Mouse (Mus musculus): ENCODE measurements at regions not wholly inside any gene's neighbourhood (a gene's known extent, or its start where the extent isn't known, plus 50 kb on each side); places are given as distances from the start of the nearest gene placed in this dataset.
A peak's percentile ranks its signal among the peaks of the same experiment; 100 is the strongest.
"Not testable (repeated sequence)": the region's sequence is repeated elsewhere in the genome, so short reads cannot be mapped to it uniquely, and the experiment has no call there.

DNA sequence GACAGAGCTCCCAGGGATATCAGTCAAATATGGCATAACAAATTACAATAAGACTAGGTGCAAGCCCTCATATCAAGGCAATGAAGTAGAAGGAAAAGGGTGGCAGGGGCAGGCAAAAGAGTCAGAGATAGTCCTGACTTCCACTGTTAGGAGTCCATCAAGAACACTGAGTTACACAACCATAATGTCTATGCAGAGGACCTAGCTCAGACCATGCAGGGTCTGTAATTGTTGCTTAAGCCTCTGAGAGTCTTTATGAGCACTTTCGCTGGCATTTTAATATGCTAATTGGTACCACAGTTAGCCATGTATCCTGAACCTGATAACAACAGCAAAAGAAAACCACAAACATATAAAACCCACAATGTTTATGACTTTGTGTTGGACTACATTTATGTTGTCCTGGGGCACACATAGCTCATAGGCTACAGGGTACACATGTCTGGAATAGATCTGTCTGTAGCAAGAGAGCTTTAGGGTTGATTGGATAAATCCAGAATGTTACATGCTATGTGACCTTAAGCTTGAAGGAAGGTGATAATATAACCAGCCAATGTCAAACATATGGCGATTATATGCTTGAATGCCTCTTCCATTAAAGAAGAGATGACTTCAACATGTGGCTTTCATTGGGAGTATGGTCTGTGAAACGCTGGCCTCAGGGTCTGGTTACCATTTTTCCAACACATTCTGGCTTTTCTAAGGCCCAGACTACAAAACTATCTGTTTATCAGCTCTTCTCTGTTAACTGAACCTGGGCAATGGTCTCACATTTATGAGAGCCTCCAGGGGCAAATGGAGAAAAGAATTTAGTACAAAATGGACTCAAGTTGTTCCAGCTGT lies 836.6 kb downstream of the Gm9195 start:
- DNase-seq (ENCODE audit: low read depth, low spot score) = no peak

- DNase-seq (ENCODE audit: low read depth, low spot score) = no peak
These were observed 849.1 kb downstream of the Gm9195 start for GRCm38 (mm10) chr14:71642536-71642935.

DNA sequence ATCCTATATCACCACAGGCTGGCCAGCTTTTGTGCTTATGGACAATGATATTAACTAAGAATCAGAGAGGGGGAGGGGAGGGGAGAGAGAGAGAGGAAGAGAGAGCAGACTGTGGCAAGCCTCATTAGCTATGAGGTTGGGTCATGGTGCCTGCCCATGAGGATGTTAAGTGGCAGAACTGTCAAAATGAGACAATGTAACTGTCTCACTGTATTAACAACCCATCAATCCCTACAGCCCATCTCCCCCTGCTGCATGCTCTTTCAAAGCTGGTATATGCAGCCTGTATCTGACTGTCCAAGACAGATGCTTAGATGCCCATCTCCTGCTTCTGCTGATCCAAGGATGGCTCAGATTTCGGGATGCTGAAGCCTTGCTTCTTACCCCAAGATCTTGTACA lies 852.6 kb downstream of the Gm9195 start:
- no peak for DNase-seq (ENCODE audit: low read depth, low spot score)

GRCm38 (mm10) chr14:71635091-71635490 lies 856.5 kb downstream of the Gm9195 start:
- no peak for DNase-seq (ENCODE audit: low read depth, low spot score)

DNA sequence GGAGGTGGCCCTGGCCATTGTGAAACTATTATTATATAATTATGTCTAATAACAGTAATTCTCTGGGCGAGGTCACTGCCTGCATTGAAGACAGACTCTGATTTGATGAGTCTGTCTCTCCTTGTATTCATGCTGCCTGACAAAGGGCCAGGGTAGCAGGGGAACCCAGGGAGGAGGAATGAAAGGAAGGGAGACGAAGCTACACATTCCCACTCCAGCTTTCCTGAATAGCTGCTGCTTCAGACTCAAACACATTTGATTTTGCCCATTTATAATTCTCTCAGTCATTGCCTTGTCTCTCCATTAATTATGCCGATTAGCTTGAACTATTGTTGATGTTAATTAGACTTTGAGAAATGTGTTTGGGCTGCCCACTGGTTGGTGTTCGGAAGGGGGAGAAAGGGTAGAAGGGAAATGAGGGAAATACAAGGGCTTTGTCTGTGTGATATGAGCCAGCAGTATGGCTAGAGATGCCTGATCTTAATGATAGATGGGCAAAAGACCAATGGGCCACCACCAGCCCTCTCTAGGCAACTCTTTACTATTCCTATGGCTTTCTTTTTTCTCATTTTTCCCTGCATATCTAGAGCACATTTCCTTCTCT lies 881.8 kb downstream of the Gm9195 start:
- DNase-seq (ENCODE audit: low read depth, low spot score) = peak; percentile 8

GRCm38 (mm10) chr14:71603710-71604109 lies 887.9 kb downstream of the Gm9195 start:
- no peak for DNase-seq (ENCODE audit: low read depth, low spot score)

DNA sequence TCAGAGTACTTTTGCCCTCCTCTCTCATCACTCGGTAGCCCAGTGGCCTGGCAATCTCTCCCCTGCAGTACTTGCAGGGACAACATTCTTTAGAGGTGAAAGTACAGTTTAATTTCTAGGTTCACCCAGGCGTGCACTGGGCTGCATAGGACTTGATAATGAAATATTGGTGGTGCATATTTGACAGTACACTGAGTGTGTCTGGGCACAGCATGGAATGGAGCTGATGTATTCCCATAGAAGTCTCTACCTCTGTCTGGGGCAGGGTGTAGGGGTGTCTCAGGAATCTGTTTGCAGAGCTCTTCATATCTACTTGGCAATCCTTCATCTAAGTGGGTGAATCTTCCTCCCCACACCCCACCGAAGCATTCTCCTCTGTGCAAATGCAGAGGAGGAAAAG lies 893.8 kb downstream of the Gm9195 start:
- no peak for DNase-seq (ENCODE audit: low read depth, low spot score)

- DNase-seq (ENCODE audit: low read depth, low spot score) = no peak
These were observed 902.9 kb downstream of the Gm9195 start for GRCm38 (mm10) chr14:71588694-71589240.

- no peak for DNase-seq (ENCODE audit: low read depth, low spot score)
These were observed 903.6 kb downstream of the Gm9195 start for GRCm38 (mm10) chr14:71588006-71588405.

GRCm38 (mm10) chr14:71564816-71565215 lies 926.8 kb downstream of the Gm9195 start:
- no peak for DNase-seq (ENCODE audit: low read depth, low spot score)

GRCm38 (mm10) chr14:71561906-71562305 lies 929.7 kb downstream of the Gm9195 start:
- DNase-seq (ENCODE audit: low read depth, low spot score) = no peak

GRCm38 (mm10) chr14:71554324-71554723 lies 937.3 kb downstream of the Gm9195 start:
- DNase-seq (ENCODE audit: low read depth, low spot score) = not testable (repeated sequence)

DNA sequence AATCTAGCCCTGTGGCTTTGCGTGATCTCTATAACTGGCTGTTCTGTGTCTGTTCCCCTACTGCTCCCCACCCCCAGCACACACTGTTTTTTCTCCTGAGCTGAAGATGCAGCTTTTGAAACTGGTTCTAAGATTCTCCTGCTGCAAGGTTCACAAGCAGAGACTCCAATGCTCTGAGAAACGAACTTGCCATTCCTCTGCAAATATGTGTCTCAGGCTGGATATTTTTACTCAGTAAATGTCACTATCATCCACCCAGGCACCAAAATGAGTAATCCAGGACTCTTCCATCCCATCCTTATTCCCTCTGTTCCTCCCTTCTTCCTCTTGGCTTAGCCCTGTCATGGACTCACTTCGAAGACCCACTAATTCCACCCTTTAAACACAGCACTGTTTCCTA lies 943.9 kb upstream of the Fam160b2 start:
- no peak for DNase-seq (ENCODE audit: low read depth, low spot score)

DNA sequence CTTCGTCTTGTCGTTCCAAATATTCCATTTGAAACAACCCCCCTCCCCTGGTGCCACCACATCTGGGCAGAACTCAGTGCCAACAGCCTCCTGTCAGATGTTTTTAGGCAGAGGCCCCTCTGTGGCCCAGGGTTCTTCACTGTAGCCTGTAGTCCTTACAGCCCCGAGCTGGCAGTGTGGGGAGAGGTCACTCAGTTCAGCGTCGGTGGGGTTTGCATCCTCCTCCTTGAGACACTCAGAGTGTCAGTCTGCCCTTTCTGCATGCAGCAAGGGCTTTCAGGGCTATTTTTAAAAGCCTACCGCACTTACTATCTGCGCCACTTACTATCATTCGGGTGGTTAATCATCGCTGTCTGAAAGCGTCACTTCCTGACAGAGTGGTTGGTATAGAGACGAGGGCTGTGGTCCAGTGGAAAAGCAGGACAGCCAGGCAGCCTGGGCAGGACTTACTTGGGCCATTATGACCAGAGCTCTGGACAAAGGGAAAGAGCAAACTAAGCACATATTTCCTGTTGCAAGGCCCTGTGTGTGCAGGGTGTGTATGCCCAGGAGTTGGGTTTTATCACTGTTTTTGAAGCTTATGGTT lies 932.5 kb upstream of the Fam160b2 start:
- no peak for DNase-seq (ENCODE audit: low read depth, low spot score)

GRCm38 (mm10) chr14:71531298-71531697 lies 931.7 kb upstream of the Fam160b2 start:
- DNase-seq (ENCODE audit: low read depth, low spot score) = no peak

DNA sequence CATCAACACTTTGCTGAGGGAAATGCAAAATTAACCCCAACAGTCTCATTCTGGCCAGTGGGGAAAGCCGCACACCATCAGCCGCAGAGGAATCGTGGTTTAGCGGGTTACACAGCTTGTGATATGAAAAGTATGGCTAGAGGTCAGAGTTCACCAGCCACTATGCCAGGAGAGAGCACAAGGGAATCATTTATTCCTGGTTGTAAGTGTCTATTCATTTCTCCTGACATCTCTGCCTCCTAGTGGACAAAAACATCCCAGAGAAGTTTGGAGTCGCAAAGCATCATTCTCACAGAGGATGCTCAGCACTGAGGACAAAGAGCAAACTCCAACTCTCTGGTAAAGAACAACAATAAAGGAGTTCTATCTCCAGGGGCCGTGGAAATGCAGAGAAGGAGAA lies 930.8 kb upstream of the Fam160b2 start:
- no peak for DNase-seq (ENCODE audit: low read depth, low spot score)

DNA sequence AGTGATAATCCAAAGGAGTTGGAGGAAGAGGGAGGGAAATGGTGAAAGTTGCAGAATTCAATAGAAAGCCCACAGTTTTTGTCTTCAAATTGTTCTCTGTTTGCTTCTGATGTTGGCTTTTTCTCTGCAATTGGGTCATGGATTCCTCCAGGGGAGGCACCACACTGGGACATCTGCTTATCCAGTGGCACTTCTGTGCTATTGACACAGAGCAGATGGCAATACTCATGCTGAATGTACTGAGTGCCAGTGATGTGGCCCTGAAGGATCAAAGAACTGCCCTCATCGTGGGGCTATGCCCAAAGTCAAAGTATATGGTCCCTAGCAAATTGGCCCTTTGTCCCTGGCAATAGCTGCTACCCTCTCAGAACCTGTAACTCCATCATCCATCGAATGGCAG lies 918.9 kb upstream of the Fam160b2 start:
- DNase-seq (ENCODE audit: low read depth, low spot score) = no peak

DNA sequence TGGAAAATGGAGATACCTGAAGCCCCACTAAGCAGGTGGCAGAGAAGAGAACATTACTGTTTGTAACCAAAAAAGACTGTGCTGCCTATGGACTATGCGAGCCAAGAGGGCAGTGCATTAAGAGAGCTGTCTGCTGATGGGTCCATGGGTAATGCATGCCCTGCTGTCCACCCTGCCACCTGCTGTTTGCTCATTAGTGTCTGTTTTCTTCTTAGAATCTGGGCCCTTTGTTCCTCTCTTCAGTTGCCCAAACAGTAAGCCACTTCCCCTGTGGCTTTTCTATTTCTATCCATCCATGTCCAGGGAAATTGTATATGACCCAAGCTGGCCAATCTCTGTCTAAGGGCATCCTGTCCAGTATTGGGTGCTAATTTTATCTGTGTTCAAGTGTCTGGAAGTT lies 901.2 kb upstream of the Fam160b2 start:
- no peak for DNase-seq (ENCODE audit: low read depth, low spot score)

GRCm38 (mm10) chr14:71491201-71491600 lies 891.6 kb upstream of the Fam160b2 start:
- DNase-seq (ENCODE audit: low read depth, low spot score) = peak; percentile 22

GRCm38 (mm10) chr14:71486176-71486970 lies 886.7 kb upstream of the Fam160b2 start:
- no peak for DNase-seq (ENCODE audit: low read depth, low spot score)

DNA sequence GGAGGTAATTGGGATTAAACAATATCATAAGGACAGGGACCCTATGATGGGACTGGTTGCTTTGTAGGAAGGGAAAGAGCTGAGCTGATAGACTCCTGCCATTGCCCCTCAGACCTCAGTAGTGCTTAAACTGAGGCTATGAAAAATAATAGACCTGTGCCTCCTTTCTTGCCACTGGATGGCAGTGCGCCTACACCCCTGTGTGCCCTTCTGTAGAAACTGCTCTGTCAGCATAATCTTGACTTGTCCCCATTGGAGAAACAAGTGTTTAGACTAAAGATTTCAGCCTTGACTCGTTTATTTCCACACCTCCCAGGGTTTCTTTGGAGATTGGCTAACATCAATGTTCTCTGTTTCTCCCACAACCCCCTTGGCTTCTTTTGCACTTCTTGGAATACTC lies 876.0 kb upstream of the Fam160b2 start:
- no peak for DNase-seq (ENCODE audit: low read depth, low spot score)

DNA sequence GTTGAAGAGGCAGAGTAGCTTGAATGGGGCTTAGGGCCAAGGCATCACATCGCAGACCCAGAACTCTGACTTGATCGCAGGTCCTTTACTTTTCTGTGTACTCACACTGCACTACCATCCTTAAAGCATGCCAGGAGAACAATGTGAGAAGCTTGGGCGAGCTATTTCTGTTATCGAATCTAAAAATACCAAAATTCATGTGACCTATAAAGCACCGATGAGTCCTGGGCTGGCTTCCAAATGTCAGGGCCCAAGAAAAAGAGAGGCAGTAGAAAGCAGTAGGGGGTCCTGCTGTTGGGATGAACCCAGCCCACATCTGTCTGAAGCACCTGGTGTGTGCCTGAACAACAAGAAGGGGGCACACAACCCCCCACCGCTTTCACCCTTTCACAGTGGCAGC lies 874.3 kb upstream of the Fam160b2 start:
- no peak for DNase-seq (ENCODE audit: low read depth, low spot score)

Data from brain, embryonic 18.5 days (tissue).